Mouse (Mus musculus) liver, embryonic 14.5 days (tissue): ENCODE results near the gene Cd82.

ENCODE experiments used
- CTCF ChIP-seq: IDR thresholded peaks from 2 replicates; pipeline ENCODE4 v1.5.1; 2016; ENCODE audit warnings: antibody characterized with exemption, low read depth, control low read depth
- EP300 ChIP-seq: IDR thresholded peaks from 2 replicates; pipeline ENCODE4 v1.6.1; 2016; ENCODE audit warnings: antibody characterized with exemption, low read depth

- TF ChIP-seq CTCF: no peak
- no peak for TF ChIP-seq EP300
Observed at GRCm38 (mm10) chr2:93505091-93505490, 42.2 kb upstream of the Cd82 start.
